Mouse (Mus musculus) bone marrow, adult 2 months (tissue): ENCODE measurements at regions not wholly inside any gene's neighbourhood (a gene's known extent, or its start where the extent isn't known, plus 50 kb on each side); places are given as distances from the start of the nearest gene placed in this dataset.

Source experiments
- CTCF ChIP-seq: fragments of 200-500 bp; IDR thresholded peaks from 2 replicates; pipeline ENCODE4 v1.5.1; 2011; ENCODE audit warnings: low read length, control low read depth; ENCODE audit not compliant: control insufficient read depth, insufficient read depth
- POLR2A ChIP-seq: fragments of 200-500 bp; IDR thresholded peaks from 2 replicates; pipeline ENCODE4 v1.6.1; 2011; ENCODE audit warnings: low read depth, mild to moderate bottlenecking, control low read depth, low read length, borderline replicate concordance; ENCODE audit not compliant: control insufficient read depth

GRCm38 (mm10) chr17:45905596-45905995, 126.6 kb downstream of the Vegfa start:
- TF ChIP-seq CTCF (no peak), POLR2A (no peak)
